Mouse (Mus musculus) T-cell, adult 2 months (primary cell): ENCODE measurements around the gene Cerk.
"Not testable (repeated sequence)": the region's sequence is repeated elsewhere in the genome, so short reads cannot be mapped to it uniquely, and the experiment has no call there.

Source experiments
- DNase-seq: peaks from one replicate; pipeline ENCODE4 v3.0.0; 2022; ENCODE audit warnings: low spot score

Cerk gene

GRCm38 (mm10) chr15:86181941-86182439 is 4.0 kb downstream of the Cerk start:
- peak; percentile 50 for DNase-seq

- DNase-seq: not testable (repeated sequence)
Observed at GRCm38 (mm10) chr15:86181321-86181720, 4.6 kb downstream of the Cerk start.

GRCm38 (mm10) chr15:86180427-86180826 is 5.5 kb downstream of the Cerk start:
- DNase-seq: no peak

- DNase-seq: no peak
Observed at GRCm38 (mm10) chr15:86178594-86178993, 7.3 kb downstream of the Cerk start.

GRCm38 (mm10) chr15:86177703-86178251 is 8.2 kb downstream of the Cerk start:
- not testable (repeated sequence) for DNase-seq

GRCm38 (mm10) chr15:86176771-86177702 is 8.9 kb downstream of the Cerk start:
- no peak for DNase-seq

- DNase-seq: no peak
Observed at GRCm38 (mm10) chr15:86176166-86176565, 9.8 kb downstream of the Cerk start.

- no peak for DNase-seq
Observed at GRCm38 (mm10) chr15:86175253-86176050, 10.5 kb downstream of the Cerk start.

GRCm38 (mm10) chr15:86173136-86173985 is 12.6 kb downstream of the Cerk start:
- peak; percentile 61 for DNase-seq

GRCm38 (mm10) chr15:86172526-86172925 is 13.4 kb downstream of the Cerk start:
- DNase-seq: peak; percentile 77

- DNase-seq: no peak
Observed at GRCm38 (mm10) chr15:86172124-86172523, 13.8 kb downstream of the Cerk start.

- DNase-seq: no peak
Observed at GRCm38 (mm10) chr15:86171316-86171715, 14.6 kb downstream of the Cerk start.

- no peak for DNase-seq
Observed at GRCm38 (mm10) chr15:86169817-86170110, 16.2 kb downstream of the Cerk start.

GRCm38 (mm10) chr15:86168941-86169816 is 16.8 kb downstream of the Cerk start:
- DNase-seq: no peak

GRCm38 (mm10) chr15:86168505-86168867 is 17.5 kb downstream of the Cerk start:
- DNase-seq: peak; percentile 31

- DNase-seq: peak; percentile 28
Observed at GRCm38 (mm10) chr15:86167787-86168504, 18.0 kb downstream of the Cerk start.

- no peak for DNase-seq
Observed at GRCm38 (mm10) chr15:86167032-86167655, 18.8 kb downstream of the Cerk start.

GRCm38 (mm10) chr15:86165811-86166590 is 19.9 kb downstream of the Cerk start:
- no peak for DNase-seq
